Mouse (Mus musculus): ENCODE results near the gene Vangl2. TPM values are rescaled to one million over a fixed set of nuclear protein-coding genes. Genes with fewer than 3 reads are reported as not detected.

Vangl2 gene
- polyA plus RNA-seq (2012; rRNA removed; ENCODE audit: low replicate concordance) = 1.4 and 1.9 TPM in 2 replicates

GRCm38 (mm10) chr1:172028394-172029275 lies at the start of gene Vangl2:
TSS of gene Vangl2 (minus strand) at chr1:172028444.

GRCm38 (mm10) chr1:172057491-172057921 lies 29.3 kb upstream of the Vangl2 start, which contains the start of gene Nhlh1:
TSS of gene Nhlh1 (minus strand) at chr1:172057573.

Other genes with a start within 250 kb of the Vangl2 start
- gene Cd84, start 188.7 kb downstream of the Vangl2 start, polyA plus RNA-seq (2012; rRNA removed; ENCODE audit: low replicate concordance) = 0.52 and 0.55 TPM in 2 replicates
- gene Gm10521, start 132.8 kb downstream of the Vangl2 start, polyA plus RNA-seq (2012; rRNA removed; ENCODE audit: low replicate concordance) = 0.06 and 0.44 TPM in 2 replicates
- 0.12 and 0.18 TPM in 2 replicates for gene Slamf6, start 110.9 kb downstream of the Vangl2 start, polyA plus RNA-seq (2012; rRNA removed; ENCODE audit: low replicate concordance)
- gene Nhlh1, start 29.1 kb upstream of the Vangl2 start, polyA plus RNA-seq (2012; rRNA removed; ENCODE audit: low replicate concordance) = 0.12 and 0.34 TPM in 2 replicates
- gene Copa, start 54.1 kb upstream of the Vangl2 start, polyA plus RNA-seq (2012; rRNA removed; ENCODE audit: low replicate concordance) = 23.1 and 31.4 TPM in 2 replicates
- 57.8 and 94.6 TPM in 2 replicates for gene Ncstn, start 54.4 kb upstream of the Vangl2 start, polyA plus RNA-seq (2012; rRNA removed; ENCODE audit: low replicate concordance)
- 85.1 and 98.8 TPM in 2 replicates for gene Pex19, start 98.3 kb upstream of the Vangl2 start, polyA plus RNA-seq (2012; rRNA removed; ENCODE audit: low replicate concordance)
- gene Dcaf8, start 119.6 kb upstream of the Vangl2 start, polyA plus RNA-seq (2012; rRNA removed; ENCODE audit: low replicate concordance) = 18.4 and 23.4 TPM in 2 replicates
- gene Pea15a, start 178.4 kb upstream of the Vangl2 start, polyA plus RNA-seq (2012; rRNA removed; ENCODE audit: low replicate concordance) = 7.5 and 11.5 TPM in 2 replicates
- gene Casq1, start 191.4 kb upstream of the Vangl2 start, polyA plus RNA-seq (2012; rRNA removed; ENCODE audit: low replicate concordance) = 0.51 and 0.56 TPM in 2 replicates
- gene Atp1a4, start 230.0 kb upstream of the Vangl2 start, polyA plus RNA-seq (2012; rRNA removed; ENCODE audit: low replicate concordance) = not detected in 2 replicates
- 78.0 and 78.8 TPM in 2 replicates for gene Igsf8, start 233.2 kb upstream of the Vangl2 start, polyA plus RNA-seq (2012; rRNA removed; ENCODE audit: low replicate concordance)